Mouse (Mus musculus): ENCODE results near the gene Vcp.

Vcp gene

GRCm38 (mm10) chr4:43000141-43000986 lies at the start of gene Vcp:
Gene Vcp, minus strand, starts transcription at chr4:43000507.
- peak; percentile 99 for DNase-seq

DNA sequence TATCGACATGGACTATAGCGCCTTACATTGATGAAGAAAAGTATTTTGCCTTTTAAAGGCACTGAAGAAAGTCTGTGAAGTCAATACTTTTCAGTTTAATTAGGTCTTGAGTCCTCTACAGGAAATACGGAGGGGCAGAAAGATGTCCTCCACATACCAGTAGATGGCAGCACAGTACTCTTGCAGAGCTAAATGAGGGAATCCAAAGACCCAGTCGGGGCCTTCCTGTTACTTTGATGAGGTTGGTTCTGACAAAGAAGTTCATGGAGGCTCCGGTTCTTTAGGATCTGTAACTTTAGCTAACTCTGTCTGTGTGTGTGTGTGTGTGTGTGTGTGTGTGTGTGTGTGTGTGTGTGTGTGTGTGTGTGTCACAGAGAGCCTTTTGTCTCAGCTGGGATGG lies 46.9 kb upstream of the Vcp start:
- peak; percentile 92 for DNase-seq

DNA sequence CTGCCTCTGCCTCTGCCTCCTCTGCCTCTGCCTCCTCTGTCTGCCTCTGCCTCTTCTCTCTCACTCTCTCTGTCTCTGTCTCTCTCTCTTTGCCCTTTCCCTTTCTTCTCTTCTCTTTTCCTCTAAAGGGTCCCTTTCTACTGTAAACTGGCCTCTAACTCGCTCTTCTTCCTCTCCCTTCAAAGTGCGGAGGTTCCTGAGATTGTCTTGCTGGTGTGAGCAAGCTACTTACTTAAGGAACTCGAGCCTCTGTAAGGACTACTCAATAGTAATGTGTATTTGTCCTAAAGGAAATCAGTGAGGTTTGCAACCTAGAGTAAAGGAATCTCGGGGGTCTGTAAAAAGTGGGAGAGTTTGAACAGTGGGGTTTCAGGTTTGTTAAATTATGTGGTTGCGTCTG lies 46.3 kb upstream of the Vcp start:
- DNase-seq, result no peak

DNA sequence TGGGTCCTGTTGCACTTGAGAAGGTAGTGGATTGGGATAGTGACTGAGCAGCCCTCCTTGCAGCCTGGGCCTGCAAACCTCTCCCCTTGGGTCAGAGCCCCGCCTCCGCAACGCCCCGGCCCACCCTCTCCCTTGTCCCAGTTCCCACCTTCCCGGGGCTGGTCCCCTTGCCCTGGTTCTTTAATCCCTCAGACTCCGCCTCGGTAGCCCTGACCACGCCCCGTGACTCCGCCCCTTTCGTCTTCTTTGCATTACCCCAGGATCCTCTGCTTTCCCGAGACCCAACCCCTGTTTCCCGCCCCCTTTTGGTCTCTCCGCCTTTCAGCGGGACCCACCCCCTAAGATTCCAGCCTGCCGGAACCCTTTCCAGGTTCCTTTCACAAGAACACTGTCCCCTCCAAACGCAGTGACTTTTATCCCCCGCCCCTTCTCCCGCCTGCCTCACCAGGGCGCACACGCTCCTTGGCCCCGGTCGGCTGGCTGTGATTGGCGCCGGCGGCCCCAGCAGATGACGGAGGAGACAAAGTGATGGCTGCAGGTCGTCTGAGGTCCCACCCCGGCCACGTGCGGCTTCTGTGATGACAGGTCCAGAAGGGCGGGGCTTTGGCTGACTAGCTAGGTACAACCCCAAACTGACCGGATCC lies 45.5 kb upstream of the Vcp start, which contains the start of gene Fam214b:
Gene Fam214b (minus strand): TSS at position 562 of the 644 bp plus-strand sequence.
- DNase-seq, result peak; percentile 100

- no peak for DNase-seq
Observed at GRCm38 (mm10) chr4:43045285-43045658, 45.0 kb upstream of the Vcp start.

GRCm38 (mm10) chr4:43044673-43045072 lies 44.4 kb upstream of the Vcp start:
- peak; percentile 74 for DNase-seq

DNA sequence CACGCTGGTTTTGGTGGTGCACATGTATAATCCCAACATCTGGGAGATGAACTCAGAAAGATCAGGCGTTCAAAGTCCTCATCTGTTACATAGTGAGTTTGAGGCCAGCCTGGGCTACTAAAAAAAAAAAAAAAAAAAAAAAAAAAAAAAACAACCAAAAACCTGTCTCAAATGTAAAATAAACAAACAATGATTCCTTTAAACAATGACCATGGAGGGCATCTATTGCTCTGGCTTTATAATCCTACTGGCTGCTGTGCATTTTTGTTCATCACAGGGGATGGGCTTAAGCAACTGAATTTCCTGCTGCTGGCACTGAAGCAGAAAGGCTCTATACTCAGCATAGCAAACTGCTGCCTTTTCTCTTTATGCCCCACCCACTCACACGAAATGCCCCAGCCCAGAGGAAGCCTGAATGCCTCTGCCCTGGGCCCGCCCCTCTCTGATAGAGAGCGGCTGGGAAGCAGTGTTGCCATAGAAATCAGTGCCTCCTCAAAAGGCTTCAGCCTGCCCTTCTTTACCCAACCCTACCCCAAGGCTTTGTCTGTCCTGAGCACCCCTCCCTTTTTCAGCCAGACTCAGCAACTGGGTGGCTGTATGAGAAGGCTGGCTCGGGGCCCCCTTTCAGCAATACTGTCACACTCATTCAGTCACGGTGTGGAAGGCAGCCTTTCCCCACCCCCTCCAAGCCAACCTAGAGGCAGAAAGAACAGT lies 43.5 kb upstream of the Vcp start:
- DNase-seq, result peak; percentile 92

DNA sequence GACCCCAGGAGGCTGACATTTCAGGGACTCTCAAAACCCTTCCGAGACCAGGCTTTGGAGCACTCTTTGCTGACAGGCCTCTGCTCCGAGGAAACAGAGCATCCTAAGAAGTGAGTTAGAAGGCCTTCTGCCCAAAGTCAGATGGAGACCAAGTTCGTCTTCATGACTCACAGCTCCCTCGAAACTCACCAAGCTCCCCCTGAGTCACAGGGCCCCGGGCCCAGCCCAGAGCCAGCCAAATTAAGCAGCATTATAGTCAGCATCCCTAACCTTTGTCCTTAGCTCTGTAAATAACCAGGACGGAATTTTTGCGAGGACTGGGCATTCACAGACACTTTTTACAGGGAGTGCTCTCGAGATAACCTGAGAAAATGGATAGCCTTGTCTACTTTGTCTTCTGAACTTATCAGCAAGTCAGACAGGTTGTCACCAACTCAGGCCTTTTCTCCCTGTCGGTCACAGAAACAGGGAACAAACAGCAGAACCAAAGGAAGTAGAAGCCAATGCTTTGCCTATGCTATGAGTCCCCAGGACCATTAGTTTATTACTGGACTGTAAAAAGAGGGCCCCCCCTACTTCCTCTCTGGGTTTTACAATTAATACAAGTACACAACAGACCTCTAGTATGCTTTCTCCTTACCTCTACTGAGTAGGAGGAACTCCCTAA lies 40.7 kb upstream of the Vcp start:
- DNase-seq, result no peak

- DNase-seq, result peak; percentile 99
Observed at GRCm38 (mm10) chr4:43040114-43040572, 39.8 kb upstream of the Vcp start.

GRCm38 (mm10) chr4:43039609-43040008 lies 39.3 kb upstream of the Vcp start:
- no peak for DNase-seq

DNA sequence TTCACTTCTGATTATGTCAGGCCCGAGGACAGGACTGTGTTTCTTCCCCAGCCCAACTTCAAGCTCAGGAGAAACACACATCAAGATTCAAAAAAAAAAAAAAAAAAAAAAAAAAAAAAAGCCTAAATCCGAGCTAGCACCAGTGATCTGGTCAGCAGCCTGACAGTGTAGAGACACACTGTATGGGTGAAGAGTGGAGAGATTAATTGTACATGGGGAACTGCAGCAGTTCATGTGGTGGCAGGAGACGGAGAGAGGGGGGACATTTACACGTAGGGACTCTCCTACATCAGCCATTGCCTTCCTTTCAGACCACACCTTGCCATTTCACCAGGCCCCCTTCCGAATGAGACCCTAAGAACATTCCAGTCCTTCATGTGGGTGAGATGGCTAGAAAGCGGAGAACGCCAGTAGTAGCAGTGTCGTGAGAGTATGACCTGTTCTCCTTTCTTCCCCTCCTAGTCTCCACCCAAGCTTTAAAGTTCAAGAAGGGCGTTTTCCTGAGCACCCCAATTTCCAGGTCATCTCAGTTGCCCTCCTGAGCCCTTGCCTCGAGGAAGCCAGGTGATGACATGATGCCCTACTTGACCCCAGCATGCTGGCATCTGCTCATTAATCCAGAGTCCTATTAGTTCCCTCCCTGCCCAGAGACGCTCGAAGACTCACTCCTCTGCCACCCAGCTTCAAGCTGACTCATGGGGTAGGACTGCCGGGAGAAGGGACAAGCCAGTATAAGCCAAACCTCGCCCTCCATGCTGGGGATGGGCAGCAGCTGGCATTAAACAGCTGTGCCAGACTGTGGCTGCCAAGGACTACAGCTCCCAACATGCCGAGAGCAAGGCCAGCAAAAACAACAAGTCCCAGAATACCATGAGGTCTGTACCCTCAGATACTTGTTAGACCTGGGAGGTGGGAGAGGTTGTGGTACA lies 38.5 kb upstream of the Vcp start:
- peak; percentile 75 for DNase-seq

GRCm38 (mm10) chr4:43037860-43038566 lies 37.7 kb upstream of the Vcp start:
- no peak for DNase-seq

DNA sequence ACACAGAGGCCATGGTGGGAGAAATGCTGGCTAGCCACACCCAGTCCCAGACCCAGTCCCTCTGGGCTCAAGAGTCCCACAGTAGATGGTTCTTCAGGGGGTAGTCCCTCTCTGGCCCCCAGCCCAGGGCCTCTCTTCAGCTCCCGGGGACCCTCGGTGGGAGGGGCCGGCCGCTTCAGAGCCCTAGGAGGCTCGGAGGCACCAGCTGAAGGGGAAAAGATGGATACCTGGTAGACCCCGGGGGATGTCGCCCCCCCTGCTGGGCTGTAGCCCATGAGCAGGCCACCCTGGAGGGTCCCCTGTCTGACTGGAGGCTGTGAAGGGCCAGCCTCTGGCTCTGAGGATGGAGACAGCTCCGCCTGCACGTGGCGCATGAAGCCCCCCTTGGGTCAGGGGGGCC lies 36.0 kb upstream of the Vcp start:
- DNase-seq, result no peak

GRCm38 (mm10) chr4:43035851-43036250 lies 35.5 kb upstream of the Vcp start:
- no peak for DNase-seq

DNA sequence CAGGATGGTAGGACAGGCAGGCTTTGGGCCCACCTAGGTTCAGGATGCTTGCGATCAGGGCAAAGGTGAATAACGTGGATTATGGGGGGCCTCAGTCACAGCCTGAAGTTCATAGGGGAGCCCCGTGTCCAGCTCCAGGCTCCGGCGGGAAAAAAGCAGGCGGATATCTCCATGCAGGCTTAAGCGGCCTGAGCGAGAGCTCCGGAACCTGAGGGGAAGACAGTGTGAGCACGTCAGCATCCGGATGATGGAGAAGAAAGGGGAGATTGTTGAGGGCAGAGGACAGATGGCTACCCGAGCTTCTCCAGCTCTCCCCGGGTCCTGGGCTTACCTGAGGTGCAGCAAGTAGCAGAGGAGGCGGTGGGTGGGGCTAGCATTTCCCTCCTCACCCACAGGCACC lies 33.2 kb upstream of the Vcp start:
- no peak for DNase-seq

DNA sequence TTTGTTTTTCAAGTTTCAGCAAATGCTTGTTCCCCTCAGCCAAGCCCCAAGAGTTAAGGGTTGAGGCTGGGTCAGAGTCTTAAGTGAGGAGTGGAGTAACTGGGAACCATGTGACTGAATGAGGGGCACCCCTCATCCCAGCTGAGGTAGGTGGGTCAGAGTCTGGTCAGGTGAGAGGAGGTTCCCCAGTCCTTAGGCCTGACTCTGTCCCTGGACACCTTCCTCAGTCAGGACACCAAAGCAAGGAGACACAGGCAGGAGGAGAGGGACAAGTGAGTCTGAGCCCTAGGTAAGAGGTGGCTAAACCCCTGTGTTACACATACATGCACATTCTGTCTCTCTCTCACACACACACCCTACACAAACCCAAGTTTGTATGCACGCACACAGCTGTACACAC lies 32.2 kb upstream of the Vcp start:
- DNase-seq, result no peak

- DNase-seq, result peak; percentile 96
Observed at GRCm38 (mm10) chr4:43031237-43031995, 31.1 kb upstream of the Vcp start, which contains the start of gene Stoml2. Gene Stoml2, minus strand, starts transcription at chr4:43031710.

GRCm38 (mm10) chr4:43030780-43031230 lies 30.5 kb upstream of the Vcp start:
- DNase-seq, result no peak

- DNase-seq, result no peak
Observed at GRCm38 (mm10) chr4:43030352-43030751, 30.0 kb upstream of the Vcp start.

GRCm38 (mm10) chr4:43029749-43030148 lies 29.4 kb upstream of the Vcp start:
- DNase-seq, result no peak

All from lung, postnatal 10 days (tissue).